Mouse (Mus musculus) A20 (cell line): ENCODE measurements at regions not wholly inside any gene's neighbourhood (a gene's known extent, or its start where the extent isn't known, plus 50 kb on each side); places are given as distances from the start of the nearest gene placed in this dataset.

ENCODE experiments used
- DNase-seq: peaks from one replicate; pipeline ENCODE4 v3.0.0-alpha.2; 2011; ENCODE audit warnings: low read depth, low spot score

- DNase-seq, result peak; percentile 7
Measured at GRCm38 (mm10) chr16:22750725-22751287, 60.6 kb downstream of the Crygs start.

- DNase-seq, result no peak
Measured at GRCm38 (mm10) chr16:22744121-22744855, 67.1 kb downstream of the Crygs start.

- no peak for DNase-seq
Measured at GRCm38 (mm10) chr16:22743461-22743860, 67.9 kb downstream of the Crygs start.

- DNase-seq, result no peak
Measured at GRCm38 (mm10) chr16:22741496-22741895, 69.9 kb downstream of the Crygs start.

GRCm38 (mm10) chr16:22734529-22735022 is 76.8 kb downstream of the Crygs start:
- DNase-seq, result no peak

GRCm38 (mm10) chr16:22733772-22734528 is 76.9 kb upstream of the Dgkg start:
- DNase-seq, result no peak

GRCm38 (mm10) chr16:22729096-22729495 is 72.1 kb upstream of the Dgkg start:
- DNase-seq, result no peak

GRCm38 (mm10) chr16:22725261-22725660 is 68.2 kb upstream of the Dgkg start:
- DNase-seq, result no peak

GRCm38 (mm10) chr16:22723333-22723732 is 66.3 kb upstream of the Dgkg start:
- DNase-seq, result no peak

GRCm38 (mm10) chr16:22719791-22720190 is 62.8 kb upstream of the Dgkg start:
- no peak for DNase-seq

- DNase-seq, result peak; percentile 26
Measured at GRCm38 (mm10) chr16:22719304-22719703, 62.3 kb upstream of the Dgkg start.

- peak; percentile 31 for DNase-seq
Measured at GRCm38 (mm10) chr16:22717462-22717861, 60.4 kb upstream of the Dgkg start.

GRCm38 (mm10) chr16:22716306-22716830 is 59.3 kb upstream of the Dgkg start:
- DNase-seq, result no peak

GRCm38 (mm10) chr16:22714315-22714714 is 57.3 kb upstream of the Dgkg start:
- no peak for DNase-seq

GRCm38 (mm10) chr16:22708768-22709167 is 51.7 kb upstream of the Dgkg start:
- no peak for DNase-seq
